Mouse (Mus musculus): Measurements from ENCODE around the gene Krt27. TPM values are rescaled to one million over a fixed set of nuclear protein-coding genes. Genes with fewer than 3 reads are reported as not detected.

Gene Krt27
- polyA plus RNA-seq (2014; fragmentation: Nextera tagmentation; extraction: Ambion mirVana): not detected in 2 replicates

GRCm38 (mm10) chr11:99351004-99351403, at the start of gene Krt27:
Gene Krt27, minus strand, starts transcription at chr11:99351104.
- Histone ChIP-seq H3K27ac (ENCODE audit: low read depth, low read length) (no peak within 1 kb of the TSS), H3K36me3 (ENCODE audit: control insufficient read depth, insufficient read depth, low read length) (no peaks in the 10 kb centered on the region), H3K4me2 (replicated peaks; ENCODE audit: low read depth, low read length) (no peak within 1 kb of the TSS), H3K4me1 (replicated peaks; ENCODE audit: control insufficient read depth, insufficient read depth, low read length) (no peaks in the 10 kb centered on the region), H3K9me3 (ENCODE audit: control insufficient read depth, low read length) (no peaks in the 10 kb centered on the region), H3K9ac (ENCODE audit: low read depth, low read length) (no peak within 1 kb of the TSS), H3K27me3 (ENCODE audit: control insufficient read depth, insufficient read depth, low read length) (peaks cover 2% of the 10 kb centered on the region; the same call in 1 of the 2 replicates), H3K4me3 (ENCODE audit: low read depth, low read length) (no peak within 1 kb of the TSS)
- DNase-seq (ENCODE audit: low spot score): no peak
- no peak for ATAC-seq (ENCODE audit: low FRiP score)
- 81% methylated on average over 12 of the region's 12 CpGs for WGBS

DNA sequence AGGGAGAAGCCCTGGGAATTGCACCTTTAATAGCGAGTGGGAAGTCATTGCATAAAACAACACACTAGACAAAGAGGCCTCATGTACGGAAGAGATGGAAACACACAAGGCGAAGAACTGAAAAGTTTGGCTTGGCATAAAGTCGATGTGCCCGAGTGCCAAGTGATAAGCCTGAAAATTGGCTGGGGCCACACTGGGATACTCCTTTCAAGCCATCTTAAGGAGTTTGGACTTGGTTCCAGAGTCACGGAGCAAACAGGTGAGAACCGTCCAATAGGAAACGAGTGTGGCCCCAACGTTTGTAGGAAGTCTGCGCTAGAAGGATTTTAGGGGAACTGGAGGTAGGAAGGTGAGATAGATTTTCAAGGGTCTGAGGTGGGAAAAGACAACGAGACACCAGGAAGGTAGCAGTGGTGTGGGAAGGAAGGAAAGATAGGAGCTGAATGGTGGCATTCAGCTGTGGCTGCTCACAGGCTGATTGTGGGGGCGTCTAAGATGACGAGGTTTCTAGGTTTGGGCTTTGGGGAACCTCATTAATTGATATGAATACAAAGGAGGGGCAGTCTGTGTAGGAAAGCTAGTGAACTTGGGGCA, 49.1 kb upstream of the Krt27 start:
- H3K27ac ChIP-seq (ENCODE audit: low read depth, low read length): no peak overlapping the region
- H3K4me2 ChIP-seq (replicated peaks; ENCODE audit: low read depth, low read length): no peak overlapping the region
- H3K4me3 ChIP-seq (ENCODE audit: low read depth, low read length): no peak overlapping the region
- no peak overlapping the region for H3K9ac ChIP-seq (ENCODE audit: low read depth, low read length)
- ATAC-seq (ENCODE audit: low FRiP score) (no peak), DNase-seq (ENCODE audit: low spot score) (no peak)
- 88% methylated on average over 13 of the region's 13 CpGs for WGBS
- H3K4me1 ChIP-seq (replicated peaks; ENCODE audit: control insufficient read depth, insufficient read depth, low read length): no peaks in the 10 kb centered on the region
- no peaks in the 10 kb centered on the region for H3K36me3 ChIP-seq (ENCODE audit: control insufficient read depth, insufficient read depth, low read length)
- no peaks in the 10 kb centered on the region for H3K27me3 ChIP-seq (ENCODE audit: control insufficient read depth, insufficient read depth, low read length)
- no peaks in the 10 kb centered on the region for H3K9me3 ChIP-seq (ENCODE audit: control insufficient read depth, low read length)

- Histone ChIP-seq H3K27me3 (ENCODE audit: control insufficient read depth, insufficient read depth, low read length) (no peaks in the 10 kb centered on the region), H3K9ac (ENCODE audit: low read depth, low read length) (no peak overlapping the region), H3K27ac (ENCODE audit: low read depth, low read length) (no peak overlapping the region), H3K36me3 (ENCODE audit: control insufficient read depth, insufficient read depth, low read length) (no peaks in the 10 kb centered on the region), H3K4me2 (replicated peaks; ENCODE audit: low read depth, low read length) (no peak overlapping the region), H3K9me3 (ENCODE audit: control insufficient read depth, low read length) (no peaks in the 10 kb centered on the region), H3K4me1 (replicated peaks; ENCODE audit: control insufficient read depth, insufficient read depth, low read length) (no peaks in the 10 kb centered on the region), H3K4me3 (ENCODE audit: low read depth, low read length) (no peak overlapping the region)
- no peak for ATAC-seq (ENCODE audit: low FRiP score)
- no peak for DNase-seq (ENCODE audit: low spot score)
- WGBS: 70% methylated on average over 8 of the region's 8 CpGs
Measured at GRCm38 (mm10) chr11:99398832-99399231, 47.9 kb upstream of the Krt27 start.

DNA sequence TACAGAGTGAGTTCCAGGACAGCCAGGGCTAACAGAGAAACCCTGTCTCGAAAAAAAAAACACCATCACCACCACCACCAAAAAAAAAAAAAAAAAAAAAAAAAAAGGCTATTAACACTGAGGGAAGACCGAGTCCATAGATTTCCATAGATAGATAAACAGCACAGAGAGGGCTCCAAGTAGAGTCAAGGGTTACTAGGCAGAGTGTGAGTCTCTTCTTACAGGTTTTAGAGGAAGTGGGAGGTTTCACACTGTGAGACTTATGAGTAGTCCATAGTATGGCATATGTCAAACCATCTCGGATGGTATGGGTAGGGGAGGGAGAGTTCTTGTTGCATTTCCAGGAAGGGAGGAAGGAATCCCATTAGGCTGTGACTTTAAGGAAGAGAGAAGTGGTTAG, 47.2 kb upstream of the Krt27 start:
- Histone ChIP-seq H3K27me3 (ENCODE audit: control insufficient read depth, insufficient read depth, low read length) (no peaks in the 10 kb centered on the region), H3K4me1 (replicated peaks; ENCODE audit: control insufficient read depth, insufficient read depth, low read length) (no peaks in the 10 kb centered on the region), H3K9me3 (ENCODE audit: control insufficient read depth, low read length) (no peaks in the 10 kb centered on the region), H3K4me3 (ENCODE audit: low read depth, low read length) (no peak overlapping the region), H3K4me2 (replicated peaks; ENCODE audit: low read depth, low read length) (no peak overlapping the region), H3K27ac (ENCODE audit: low read depth, low read length) (no peak overlapping the region), H3K36me3 (ENCODE audit: control insufficient read depth, insufficient read depth, low read length) (no peaks in the 10 kb centered on the region), H3K9ac (ENCODE audit: low read depth, low read length) (no peak overlapping the region)
- no peak for ATAC-seq (ENCODE audit: low FRiP score)
- 81% methylated on average over 3 of the region's 3 CpGs for WGBS
- no peak for DNase-seq (ENCODE audit: low spot score)

- 94% methylated on average over 2 of the region's 2 CpGs for WGBS
- Histone ChIP-seq H3K9ac (ENCODE audit: low read depth, low read length) (no peak overlapping the region), H3K27me3 (ENCODE audit: control insufficient read depth, insufficient read depth, low read length) (no peaks in the 10 kb centered on the region), H3K4me2 (replicated peaks; ENCODE audit: low read depth, low read length) (no peak overlapping the region), H3K27ac (ENCODE audit: low read depth, low read length) (no peak overlapping the region), H3K9me3 (ENCODE audit: control insufficient read depth, low read length) (no peaks in the 10 kb centered on the region), H3K4me1 (replicated peaks; ENCODE audit: control insufficient read depth, insufficient read depth, low read length) (no peaks in the 10 kb centered on the region), H3K4me3 (ENCODE audit: low read depth, low read length) (no peak overlapping the region), H3K36me3 (ENCODE audit: control insufficient read depth, insufficient read depth, low read length) (no peaks in the 10 kb centered on the region)
- no peak for DNase-seq (ENCODE audit: low spot score)
- no peak for ATAC-seq (ENCODE audit: low FRiP score)
Measured at GRCm38 (mm10) chr11:99396661-99397060, 45.8 kb upstream of the Krt27 start.

- Histone ChIP-seq H3K4me3 (ENCODE audit: low read depth, low read length) (no peak overlapping the region), H3K4me2 (replicated peaks; ENCODE audit: low read depth, low read length) (no peak overlapping the region), H3K27me3 (ENCODE audit: control insufficient read depth, insufficient read depth, low read length) (no peaks in the 10 kb centered on the region), H3K4me1 (replicated peaks; ENCODE audit: control insufficient read depth, insufficient read depth, low read length) (no peaks in the 10 kb centered on the region), H3K9me3 (ENCODE audit: control insufficient read depth, low read length) (no peaks in the 10 kb centered on the region), H3K27ac (ENCODE audit: low read depth, low read length) (no peak overlapping the region), H3K36me3 (ENCODE audit: control insufficient read depth, insufficient read depth, low read length) (no peaks in the 10 kb centered on the region), H3K9ac (ENCODE audit: low read depth, low read length) (no peak overlapping the region)
- DNase-seq (ENCODE audit: low spot score) (no peak), ATAC-seq (ENCODE audit: low FRiP score) (no peak)
- 71% methylated on average over 3 of the region's 3 CpGs for WGBS
Measured at GRCm38 (mm10) chr11:99396034-99396433, 45.1 kb upstream of the Krt27 start.

- ATAC-seq (ENCODE audit: low FRiP score): no peak
- Histone ChIP-seq H3K9me3 (ENCODE audit: control insufficient read depth, low read length) (no peaks in the 10 kb centered on the region), H3K4me2 (replicated peaks; ENCODE audit: low read depth, low read length) (no peak overlapping the region), H3K27me3 (ENCODE audit: control insufficient read depth, insufficient read depth, low read length) (no peaks in the 10 kb centered on the region), H3K27ac (ENCODE audit: low read depth, low read length) (no peak overlapping the region), H3K36me3 (ENCODE audit: control insufficient read depth, insufficient read depth, low read length) (no peaks in the 10 kb centered on the region), H3K9ac (ENCODE audit: low read depth, low read length) (no peak overlapping the region), H3K4me3 (ENCODE audit: low read depth, low read length) (no peak overlapping the region), H3K4me1 (replicated peaks; ENCODE audit: control insufficient read depth, insufficient read depth, low read length) (no peaks in the 10 kb centered on the region)
- DNase-seq (ENCODE audit: low spot score): no peak
- WGBS: 86% methylated on average over 10 of the region's 10 CpGs
Measured at GRCm38 (mm10) chr11:99392492-99392891, 41.6 kb upstream of the Krt27 start.

- Histone ChIP-seq H3K27me3 (ENCODE audit: control insufficient read depth, insufficient read depth, low read length) (no peaks in the 10 kb centered on the region), H3K4me2 (replicated peaks; ENCODE audit: low read depth, low read length) (no peak overlapping the region), H3K9ac (ENCODE audit: low read depth, low read length) (no peak overlapping the region), H3K36me3 (ENCODE audit: control insufficient read depth, insufficient read depth, low read length) (no peaks in the 10 kb centered on the region), H3K27ac (ENCODE audit: low read depth, low read length) (no peak overlapping the region), H3K4me1 (replicated peaks; ENCODE audit: control insufficient read depth, insufficient read depth, low read length) (no peaks in the 10 kb centered on the region), H3K9me3 (ENCODE audit: control insufficient read depth, low read length) (no peaks in the 10 kb centered on the region), H3K4me3 (ENCODE audit: low read depth, low read length) (no peak overlapping the region)
- no peak for DNase-seq (ENCODE audit: low spot score)
- 86% methylated on average over 6 of the region's 6 CpGs for WGBS
- no peak for ATAC-seq (ENCODE audit: low FRiP score)
Measured at GRCm38 (mm10) chr11:99391375-99391774, 40.5 kb upstream of the Krt27 start.

- H3K4me2 ChIP-seq (replicated peaks; ENCODE audit: low read depth, low read length): no peak overlapping the region
- H3K9me3 ChIP-seq (ENCODE audit: control insufficient read depth, low read length): no peaks in the 10 kb centered on the region
- no peaks in the 10 kb centered on the region for H3K27me3 ChIP-seq (ENCODE audit: control insufficient read depth, insufficient read depth, low read length)
- ATAC-seq (ENCODE audit: low FRiP score): no peak
- no peak overlapping the region for H3K27ac ChIP-seq (ENCODE audit: low read depth, low read length)
- H3K36me3 ChIP-seq (ENCODE audit: control insufficient read depth, insufficient read depth, low read length): no peaks in the 10 kb centered on the region
- no peak for DNase-seq (ENCODE audit: low spot score)
- no peak overlapping the region for H3K4me3 ChIP-seq (ENCODE audit: low read depth, low read length)
- 79% methylated on average over 7 of the region's 7 CpGs for WGBS
- no peak overlapping the region for H3K9ac ChIP-seq (ENCODE audit: low read depth, low read length)
- no peaks in the 10 kb centered on the region for H3K4me1 ChIP-seq (replicated peaks; ENCODE audit: control insufficient read depth, insufficient read depth, low read length)
Measured at GRCm38 (mm10) chr11:99390866-99391265, 40.0 kb upstream of the Krt27 start.

All from hindbrain, embryonic 11.5 days (tissue).